Mouse (Mus musculus) ovary, postnatal 14 days (tissue): ENCODE results near the gene Rybp.

ENCODE experiments used
- DNase-seq: peaks from one replicate; pipeline ENCODE4 v3.0.0; 2022; ENCODE audit warnings: low spot score

Gene Rybp

DNA sequence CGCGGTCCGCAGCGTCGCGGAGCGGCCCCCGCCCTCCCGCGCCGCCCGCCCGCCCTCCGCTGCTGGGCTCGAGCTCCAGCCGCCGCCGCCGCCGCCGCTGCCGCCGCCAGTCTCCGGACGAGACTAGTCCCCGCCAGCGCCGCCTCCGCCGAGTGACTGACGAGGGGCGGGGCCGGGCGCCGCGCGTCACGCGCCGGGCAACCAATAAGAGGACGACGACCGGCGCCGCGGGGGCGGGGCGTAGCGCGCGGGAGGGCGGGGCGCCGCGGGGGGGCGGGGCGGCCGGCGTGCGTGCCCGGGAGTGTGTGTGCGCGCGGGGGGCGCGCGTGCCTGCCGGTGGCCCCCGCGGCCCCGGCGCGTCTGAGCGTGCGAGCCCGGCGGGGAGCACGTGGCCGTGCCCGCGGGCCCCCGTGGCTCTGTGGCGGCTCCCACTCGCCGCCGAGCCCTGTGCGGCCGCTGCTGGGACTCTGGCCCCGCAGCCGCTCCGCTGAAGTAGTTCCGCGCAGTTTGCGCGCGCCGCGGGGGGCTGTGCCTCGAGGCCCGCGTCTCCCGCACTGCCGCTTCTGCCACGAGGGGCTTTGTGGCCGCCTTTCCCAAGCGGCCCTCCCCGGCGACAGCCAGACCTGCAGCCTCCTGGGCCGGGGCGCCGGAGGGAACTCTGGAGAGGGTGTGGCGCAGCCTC is at the start of gene Rybp:
Rybp (minus strand) TSS at position 152 of the 682 bp plus-strand sequence.
- DNase-seq: peak; percentile 91

DNA sequence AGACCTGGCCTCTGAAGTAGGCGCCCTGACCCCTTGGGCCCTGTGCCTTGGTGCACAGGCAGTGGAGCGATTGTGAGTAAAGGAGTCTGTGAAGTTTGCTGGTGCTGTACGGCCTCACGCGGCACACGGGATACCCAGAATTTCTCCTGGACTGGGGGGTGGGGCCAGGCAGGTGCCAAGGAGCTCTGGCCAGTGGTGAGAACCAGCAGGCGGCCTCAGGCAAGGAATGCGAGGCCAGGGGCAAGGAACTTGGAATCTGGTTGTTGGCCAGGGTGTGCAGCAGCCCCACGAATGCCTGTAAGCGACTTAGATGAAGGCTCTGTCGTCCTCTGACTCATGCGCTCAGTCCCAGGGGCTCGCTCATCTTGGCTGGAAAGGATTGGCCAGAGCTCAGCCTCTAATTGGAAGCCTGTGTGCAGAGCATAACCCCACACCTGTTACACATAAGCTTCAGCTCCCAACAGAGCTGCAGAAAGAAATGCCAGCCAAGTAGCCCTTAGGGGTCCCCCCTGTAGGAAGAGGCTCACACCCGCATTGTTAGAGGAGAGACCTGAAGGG is 49.4 kb upstream of the Rybp start:
- no peak for DNase-seq

DNA sequence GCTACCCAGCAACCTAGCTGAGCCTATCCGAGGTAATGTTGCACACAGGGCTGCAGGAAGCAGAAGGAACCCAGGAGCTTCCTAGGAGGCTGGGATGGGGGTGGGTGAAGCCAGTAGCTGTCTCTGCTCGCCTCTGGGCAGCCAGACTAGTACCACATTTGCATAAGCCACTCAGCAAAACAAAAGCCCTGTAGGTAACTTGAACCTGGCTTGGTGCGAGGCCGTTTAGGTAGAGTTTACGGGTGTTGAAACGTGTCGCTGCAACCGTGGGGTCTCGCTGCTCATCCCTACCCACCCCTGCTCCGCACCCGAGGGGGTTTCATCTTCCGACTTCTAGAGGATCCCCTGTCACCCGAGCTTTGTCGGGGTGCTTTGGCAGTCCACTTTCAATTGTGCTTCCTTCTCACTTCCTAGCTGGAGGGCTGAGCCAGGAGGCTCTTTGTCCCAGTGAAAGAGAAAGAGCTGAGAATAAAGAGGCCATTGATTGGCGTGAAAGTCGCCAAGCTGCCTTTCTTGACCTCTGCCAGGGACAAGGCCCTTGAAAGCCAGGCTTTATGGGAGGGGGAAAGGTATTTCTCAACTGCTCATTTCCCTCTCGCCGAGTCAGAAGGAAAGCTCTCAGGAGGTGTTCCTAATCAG is 48.3 kb upstream of the Rybp start:
- DNase-seq: no peak

DNA sequence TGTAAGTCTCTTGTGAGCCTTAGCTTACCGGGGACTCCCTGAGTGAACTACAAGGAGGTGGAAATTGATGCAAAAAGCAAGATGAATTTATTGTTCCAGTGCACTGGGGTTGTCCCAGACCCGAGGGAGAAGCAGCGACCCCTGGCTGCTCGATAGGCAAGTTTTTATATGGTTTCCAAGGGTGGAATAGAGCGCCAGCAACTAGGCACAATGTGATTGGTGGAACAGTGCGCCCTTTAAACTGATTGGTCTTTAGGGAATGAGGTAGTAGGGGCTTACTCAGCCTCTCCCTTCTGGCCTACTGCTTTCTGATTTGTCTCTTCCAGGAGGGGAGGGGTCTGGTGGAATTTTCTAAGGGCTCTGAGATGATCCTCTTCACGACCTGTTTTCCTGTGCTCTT is 46.5 kb upstream of the Rybp start:
- no peak for DNase-seq

DNA sequence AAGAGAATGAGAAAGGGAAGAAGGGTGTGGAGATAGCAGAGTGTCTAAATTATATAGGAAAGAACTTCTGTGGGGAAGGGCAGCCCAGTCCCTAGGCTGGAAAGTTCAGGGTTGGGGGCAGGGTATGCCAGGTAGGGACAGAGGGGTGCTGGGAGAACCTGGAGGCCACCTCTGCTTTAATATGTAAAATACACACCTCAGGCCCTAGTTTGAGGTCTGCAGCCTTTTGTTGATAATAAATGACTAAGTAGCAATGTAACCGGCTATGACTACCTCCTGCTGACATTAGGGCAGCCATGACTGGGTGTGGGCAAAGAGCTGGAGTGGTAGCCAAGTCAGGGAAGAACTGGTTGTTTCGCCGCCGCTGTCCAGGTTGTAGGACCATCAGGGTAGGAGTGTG is 45.2 kb upstream of the Rybp start:
- no peak for DNase-seq

DNA sequence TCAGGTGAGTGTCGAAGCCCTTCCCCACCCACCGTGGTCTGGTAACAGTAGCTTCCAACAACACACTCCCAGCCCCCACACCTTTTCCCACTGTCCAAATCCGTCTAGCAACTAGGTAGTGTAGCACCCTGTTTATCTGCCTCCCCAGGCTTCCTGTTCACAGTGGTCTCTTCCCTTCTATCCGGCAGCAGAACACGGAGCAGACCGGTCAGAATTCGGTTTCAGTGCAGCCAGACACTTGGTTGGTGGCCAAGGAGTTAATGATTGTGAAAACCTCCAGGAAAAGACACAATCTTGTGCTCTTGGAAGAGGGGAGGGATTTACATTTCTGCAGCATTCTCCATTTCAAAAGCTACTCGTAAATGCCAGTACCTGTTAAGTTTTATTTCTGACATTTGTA is 44.3 kb upstream of the Rybp start:
- DNase-seq: no peak

DNA sequence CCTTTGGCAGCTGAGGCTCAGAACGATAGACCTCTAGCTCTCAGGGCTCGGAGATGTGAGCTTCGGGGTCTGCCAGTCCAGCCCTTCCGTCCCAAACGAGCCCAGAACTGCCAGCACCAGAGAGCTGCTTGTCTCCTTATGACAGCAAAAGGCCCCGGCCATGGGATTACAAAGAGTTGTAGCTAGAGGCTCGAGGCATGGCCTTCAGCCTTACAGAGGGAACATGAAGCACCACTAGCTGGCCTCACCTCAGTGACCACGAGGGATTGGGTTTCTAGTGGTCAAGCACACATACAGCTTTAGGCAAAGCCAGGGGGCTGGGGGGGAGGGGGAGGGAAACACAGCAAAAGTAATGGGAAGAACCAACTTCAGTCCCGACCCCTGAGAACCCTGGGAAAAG is 43.8 kb upstream of the Rybp start:
- no peak for DNase-seq

DNA sequence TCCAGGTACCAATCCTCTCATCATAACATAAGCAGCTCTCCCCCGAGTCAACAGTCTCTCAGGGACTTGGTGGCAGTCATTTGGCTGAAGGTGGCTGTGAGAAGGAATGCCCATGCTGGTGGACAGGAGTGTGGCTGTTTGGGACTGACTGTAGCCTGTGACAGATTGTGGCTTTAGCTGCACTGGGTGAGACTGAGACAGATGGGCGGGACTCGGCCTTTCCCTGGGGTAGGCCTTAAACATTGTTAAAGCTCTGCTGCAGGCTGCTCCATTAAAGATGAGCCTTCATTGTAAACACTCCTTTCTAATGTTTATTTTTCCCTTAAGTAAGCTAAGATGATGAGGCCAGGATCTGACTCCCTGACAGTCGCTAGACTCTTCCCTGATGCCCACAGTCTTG is 42.3 kb upstream of the Rybp start:
- DNase-seq: no peak

DNA sequence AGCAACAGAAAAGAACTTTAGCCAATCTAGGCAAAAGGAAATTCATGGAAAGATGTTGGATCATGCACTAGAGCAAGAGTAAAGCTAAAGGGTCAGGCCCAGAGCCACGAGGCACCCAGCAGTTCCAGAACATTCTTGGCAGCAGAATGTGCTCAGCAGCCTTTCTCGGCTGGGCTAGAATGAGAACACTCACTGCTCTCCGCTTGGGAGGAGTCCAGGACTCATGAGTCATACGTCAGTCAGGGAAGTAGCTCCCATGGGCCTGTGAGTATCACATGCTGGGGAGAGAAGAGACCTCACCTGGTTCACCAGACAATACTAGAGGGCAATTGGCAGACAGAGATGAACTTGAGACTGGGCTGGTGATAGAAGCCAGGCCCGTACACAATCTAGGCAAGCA is 39.8 kb upstream of the Rybp start:
- DNase-seq: peak; percentile 63

DNA sequence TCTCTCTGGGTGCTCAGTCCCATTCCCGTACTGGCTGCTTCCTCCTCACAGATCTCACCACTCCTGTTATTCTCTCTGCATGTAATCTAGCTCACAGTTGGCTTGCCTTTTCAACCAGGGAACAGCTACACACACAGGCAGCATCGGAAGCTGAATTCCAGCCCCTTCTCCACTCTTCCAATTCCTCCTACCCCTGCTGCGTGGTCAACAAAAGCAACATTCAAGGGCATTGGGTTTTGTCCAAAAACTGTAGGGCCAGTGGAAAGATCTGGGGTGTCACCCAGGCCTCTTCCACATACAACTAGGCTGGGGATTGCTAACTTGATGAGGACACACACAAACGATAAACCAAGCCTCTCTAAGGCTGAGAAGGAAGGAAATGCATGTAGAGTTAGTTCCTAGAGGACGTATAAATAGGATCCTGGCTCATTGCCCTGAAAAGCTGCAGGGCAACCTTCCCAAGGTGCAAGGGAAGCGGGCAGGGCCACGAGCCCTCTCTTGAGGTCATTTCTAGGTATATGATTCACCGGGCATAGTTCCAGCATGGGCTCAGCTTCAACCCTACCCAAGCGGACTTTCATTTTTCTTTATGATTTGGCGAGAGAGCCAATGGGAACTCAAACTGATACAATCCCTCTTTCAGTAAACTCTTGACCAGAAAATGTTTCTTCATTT is 36.6 kb upstream of the Rybp start:
- no peak for DNase-seq

DNA sequence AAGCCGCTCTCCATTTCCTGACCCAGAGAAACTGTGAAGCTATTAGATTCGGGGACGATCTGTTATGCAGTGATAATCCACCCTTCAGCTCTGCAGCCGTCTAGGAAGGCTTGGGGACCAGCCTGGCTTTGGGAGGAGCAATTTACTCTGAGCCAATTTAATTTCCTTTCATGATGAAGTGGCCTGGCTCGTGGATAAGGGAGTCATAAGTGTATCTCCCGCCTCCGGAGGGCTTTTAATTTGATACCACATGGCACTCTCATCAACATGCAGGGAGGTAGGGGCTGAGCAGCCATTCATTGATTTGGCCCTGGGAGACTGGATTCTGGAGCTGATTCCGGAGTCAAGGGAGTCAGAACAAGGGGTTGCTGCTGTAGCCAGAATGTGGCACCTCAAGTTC is 35.3 kb upstream of the Rybp start:
- DNase-seq: no peak

DNA sequence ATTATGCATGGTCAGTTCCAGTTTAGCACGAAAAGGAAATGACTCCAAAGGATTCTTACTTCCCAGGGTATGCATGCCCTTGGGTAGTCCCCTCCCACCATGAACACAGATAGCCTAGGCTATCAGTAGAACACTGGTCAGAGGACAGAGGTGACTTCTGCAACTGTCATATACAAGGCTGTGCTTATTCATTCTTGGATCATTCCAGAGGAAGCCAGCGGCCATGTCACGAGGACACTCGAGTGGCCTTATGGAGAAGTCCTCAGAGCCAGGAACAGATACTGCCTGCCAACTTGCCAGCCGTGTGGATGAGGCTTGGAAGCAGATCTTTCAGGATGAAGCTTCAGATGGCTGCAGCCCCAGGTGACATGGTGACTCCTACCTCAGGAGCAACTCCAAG is 34.9 kb upstream of the Rybp start:
- no peak for DNase-seq

DNA sequence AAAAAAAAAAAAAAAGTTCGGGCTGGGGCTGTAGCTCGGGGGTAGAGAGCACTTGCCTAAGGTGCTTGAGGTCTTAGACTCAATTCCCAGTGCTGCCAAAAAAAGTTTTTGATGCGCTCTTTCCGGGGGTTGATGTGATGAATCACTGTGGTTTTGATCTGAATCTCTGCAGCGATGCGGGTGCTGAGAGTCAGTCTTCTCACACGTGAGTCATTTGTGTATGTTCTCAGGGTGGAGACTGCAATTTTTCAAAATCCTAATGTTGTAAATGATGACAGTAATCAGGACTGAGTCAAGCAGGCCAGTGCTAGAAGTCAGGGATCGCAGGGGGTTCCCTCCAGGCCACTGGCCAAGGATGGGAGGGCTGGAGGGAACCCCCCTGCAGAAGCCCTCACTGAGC is 26.9 kb upstream of the Rybp start:
- no peak for DNase-seq

DNA sequence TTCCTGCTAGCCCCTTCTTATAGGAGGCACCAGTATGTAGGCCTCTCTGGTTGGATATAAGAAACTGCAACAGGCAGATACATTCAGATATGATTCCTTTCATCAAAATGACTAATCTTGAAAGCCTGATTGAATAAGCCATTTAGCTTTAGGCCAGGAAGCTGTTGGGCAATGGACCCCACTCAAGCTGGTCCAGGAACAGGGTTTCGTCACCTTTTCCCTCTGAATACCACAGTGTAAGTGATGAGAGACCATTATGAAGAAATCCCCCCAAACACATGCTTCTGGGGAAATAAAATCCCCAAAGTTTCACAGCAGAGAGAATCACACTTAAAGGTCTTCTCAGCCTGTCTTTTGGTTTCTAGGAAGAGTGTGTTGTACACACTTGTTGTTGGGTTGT is 23.9 kb upstream of the Rybp start:
- no peak for DNase-seq

DNA sequence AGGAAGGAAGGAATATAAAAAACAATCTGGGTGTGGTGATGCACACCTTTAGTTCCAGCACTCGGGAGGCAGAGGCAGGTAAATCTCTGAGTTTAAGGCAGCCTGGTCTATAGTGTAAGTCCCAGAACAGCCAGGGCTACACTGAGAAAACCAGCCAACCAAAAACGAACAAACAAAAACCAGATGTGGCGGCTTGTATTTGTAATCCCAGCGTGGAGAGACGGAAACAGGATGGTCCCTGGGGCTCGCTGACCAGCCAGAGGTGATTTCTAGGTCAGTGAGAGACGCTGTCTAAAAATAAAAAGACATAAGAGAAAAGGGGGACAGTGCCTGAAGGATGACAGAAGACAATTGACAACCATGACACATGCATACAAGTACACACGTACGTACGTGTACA is 17.5 kb upstream of the Rybp start:
- DNase-seq: no peak

DNA sequence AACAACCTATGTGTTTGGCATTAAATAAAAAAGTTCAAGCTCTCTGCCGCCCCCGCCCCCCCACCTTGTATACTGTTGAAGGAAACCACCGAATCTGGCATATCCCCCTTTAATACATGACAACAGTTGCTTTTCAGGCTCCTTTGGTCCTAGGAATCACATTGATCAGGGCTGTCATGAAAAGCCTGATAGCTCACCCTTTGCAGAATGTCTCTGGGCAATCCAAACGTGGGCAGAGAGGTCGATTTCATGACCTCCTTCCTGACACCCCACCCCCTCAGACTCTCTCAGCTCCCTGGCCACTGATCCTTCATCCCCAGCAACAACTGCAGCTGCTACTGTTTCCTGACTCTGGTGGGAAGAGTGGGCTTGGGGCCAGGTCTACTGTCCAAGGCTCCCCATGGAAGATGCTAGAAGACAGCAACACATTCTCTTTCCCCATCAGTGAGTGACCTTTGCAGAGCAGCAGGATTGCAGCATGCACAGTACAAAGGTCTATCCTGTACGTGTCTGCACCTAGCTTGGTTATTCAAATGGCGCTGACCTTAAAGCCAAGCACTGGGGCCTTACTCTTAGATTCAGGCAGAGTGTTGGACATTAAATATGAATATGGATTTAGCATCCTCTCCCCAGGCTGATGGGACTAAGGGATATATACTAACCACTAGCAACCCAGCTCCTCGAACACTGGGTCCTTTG is 14.3 kb upstream of the Rybp start:
- DNase-seq: no peak

DNA sequence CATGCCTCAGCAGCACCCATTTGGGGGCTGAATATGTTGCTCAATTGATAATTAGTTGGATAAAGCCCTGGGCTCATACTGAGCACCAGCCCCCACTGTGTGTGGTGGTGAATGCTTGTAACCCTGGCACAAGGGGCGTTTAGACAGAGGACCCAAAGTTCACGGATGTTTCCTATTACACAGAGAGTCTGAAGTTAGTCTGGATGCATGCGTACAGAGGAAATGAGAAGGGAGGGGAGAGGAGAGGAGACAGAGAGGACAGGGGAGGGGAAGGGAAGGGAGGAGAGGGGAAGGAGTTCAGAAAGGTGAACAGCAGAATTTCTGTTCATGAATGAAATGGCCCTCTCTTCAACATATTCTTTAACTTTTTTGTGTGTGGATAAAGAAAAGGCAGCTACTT is 13.5 kb upstream of the Rybp start:
- no peak for DNase-seq

DNA sequence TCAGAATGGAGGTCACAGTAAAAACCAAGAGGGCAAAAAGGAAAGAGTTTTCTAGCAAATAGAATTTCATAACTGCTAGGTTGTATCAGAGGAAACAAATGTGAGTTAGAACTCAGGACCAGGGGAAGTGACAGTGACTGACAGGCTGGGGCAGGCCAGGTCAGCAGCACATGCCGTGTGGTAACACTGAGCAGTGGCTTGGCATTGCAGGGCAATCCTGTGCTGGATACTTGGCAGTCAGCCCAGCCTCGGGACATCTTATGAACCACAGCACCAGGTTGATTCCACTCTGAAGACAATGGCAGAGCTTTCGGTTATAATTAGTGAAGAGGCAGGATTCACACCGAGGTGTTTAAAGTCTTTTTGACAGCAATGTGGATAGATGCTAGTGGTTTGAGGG is 11.7 kb upstream of the Rybp start:
- no peak for DNase-seq

DNA sequence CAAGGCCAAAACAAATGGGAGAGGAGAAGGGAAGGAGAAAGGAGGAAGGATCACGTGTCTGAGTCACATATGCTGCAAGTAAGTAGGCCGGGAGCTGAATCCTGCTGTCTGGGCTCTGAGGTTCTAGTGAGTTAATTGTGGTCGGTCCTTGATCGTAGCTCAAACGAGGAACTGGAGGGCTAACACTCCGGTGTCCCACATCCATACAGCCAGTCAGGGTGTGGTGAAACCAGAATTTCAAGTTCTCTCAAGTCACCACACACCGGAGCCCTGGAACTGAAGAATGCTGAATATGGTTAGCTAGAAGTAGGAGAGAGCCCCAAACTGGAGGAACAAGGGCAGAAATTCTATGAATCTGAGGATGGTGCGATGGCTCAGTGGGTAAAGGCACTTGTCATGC is 10.3 kb upstream of the Rybp start:
- no peak for DNase-seq

DNA sequence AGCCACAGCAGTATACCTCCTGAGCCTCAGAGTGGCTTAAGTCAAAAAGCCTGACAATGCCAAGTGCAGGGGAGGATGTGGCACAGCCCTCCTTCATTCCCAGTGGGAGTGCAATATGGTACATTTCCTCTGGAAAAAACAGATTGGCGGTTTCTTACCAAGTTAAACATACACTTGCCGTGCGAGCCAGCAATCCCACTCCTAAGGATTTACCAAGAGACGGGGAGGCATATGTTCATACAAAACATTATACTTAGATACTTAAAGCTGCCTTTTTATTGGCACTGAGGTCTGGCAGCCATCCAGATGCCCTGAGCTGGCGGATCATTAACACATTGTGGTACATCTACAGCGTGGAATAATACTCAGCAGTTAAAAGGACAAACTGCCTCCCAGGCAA is 5.1 kb upstream of the Rybp start:
- DNase-seq: no peak

DNA sequence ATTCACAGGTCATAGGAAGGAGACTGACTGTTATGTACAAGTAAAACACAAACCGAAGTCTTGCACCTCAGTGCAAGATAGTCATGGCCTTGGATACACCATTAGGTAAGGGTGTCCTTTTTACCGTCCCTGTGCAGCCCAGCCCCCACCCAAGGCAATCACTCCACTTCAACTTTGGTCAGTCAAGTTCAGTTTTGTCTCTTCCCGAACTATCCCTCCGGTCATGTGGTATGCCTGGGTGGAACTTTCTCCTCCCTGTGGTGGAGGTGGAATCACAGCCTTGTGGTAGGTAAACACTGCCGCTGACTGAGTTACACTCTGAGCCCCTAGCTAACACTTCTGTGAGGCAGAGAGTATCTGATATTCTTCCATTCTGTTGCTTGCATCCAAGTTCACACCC is 1.8 kb upstream of the Rybp start:
- DNase-seq: no peak

DNA sequence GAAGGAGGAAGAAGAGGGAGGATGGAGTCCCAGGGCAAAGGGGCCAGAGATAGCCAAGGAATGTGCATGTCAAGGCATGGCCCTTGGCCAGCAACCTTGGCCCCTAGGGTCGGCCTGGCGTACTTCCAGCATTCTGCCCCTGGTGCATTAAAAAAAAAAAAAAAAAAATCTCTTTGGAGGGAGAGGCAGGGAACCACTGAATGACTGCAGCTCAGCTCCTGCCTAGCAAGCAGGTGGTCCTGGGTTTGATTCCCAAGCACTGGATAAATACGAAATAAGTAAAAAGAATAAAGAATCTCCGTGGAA is 1.4 kb upstream of the Rybp start:
- DNase-seq: no peak
